Mouse (Mus musculus) left cerebral cortex, postnatal 14 days (tissue): ENCODE data around the gene Flg. TPM values are rescaled to one million over a fixed set of nuclear protein-coding genes. Genes with fewer than 3 reads are reported as not detected.

Experiments used
- DNase-seq, 2 experiments: peaks; one replicate each; pipeline ENCODE4 v3.0.0; 2021 to 2022; ENCODE audit warnings: low spot score in 2 of 2, mixed read lengths in 1 of 2
- intact Hi-C: fragments of 180-260 bp; cut with DNase I; formaldehyde crosslinking; loops from one replicate; pipeline ENCODE4 v1.15.1; 2025
- long read RNA-seq, 2 experiments: library from polyadenylated mRNA; stranded (forward); transcript quantifications; one replicate each; pipeline ENCODE4 v2.0.0; 2021
- total RNA-seq, 2 experiments: library from RNA; stranded (reverse); gene quantifications; 2 replicates each; pipeline ENCODE4 v1.2.3; 2021

Flg gene
- not detected for total RNA-seq
- long read RNA-seq, experiment 1 = 0 reads
- long read RNA-seq, experiment 2 = 0 reads

DNA sequence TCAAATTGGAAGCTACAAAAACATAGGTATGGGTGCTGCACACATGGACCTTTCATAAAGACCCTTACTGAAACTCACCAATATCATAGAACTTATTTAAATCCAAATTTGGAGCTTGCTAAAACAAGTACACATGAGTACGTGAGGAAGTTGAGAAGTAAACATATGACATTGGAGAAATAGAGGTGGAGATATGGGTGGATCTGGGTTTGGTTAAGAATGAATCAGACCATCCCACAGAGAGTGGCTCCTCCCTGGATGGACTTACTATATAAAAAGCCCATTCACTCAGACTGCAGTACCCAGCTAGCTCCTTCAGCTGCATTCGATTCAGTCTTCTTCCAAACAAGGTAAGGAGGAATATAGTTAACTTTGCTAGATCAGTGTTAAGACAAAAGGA, at the start of gene Flg:
Flg (plus strand) TSS at position 301 of the 400 bp plus-strand sequence.
- intact Hi-C loops = no loop called here
- no peak for DNase-seq

GRCm38 (mm10) chr3:93297542-93297941, 24.2 kb downstream of the Flg start:
- peak; percentile 12 to 26 for DNase-seq
- intact Hi-C loops = no loop called here

DNA sequence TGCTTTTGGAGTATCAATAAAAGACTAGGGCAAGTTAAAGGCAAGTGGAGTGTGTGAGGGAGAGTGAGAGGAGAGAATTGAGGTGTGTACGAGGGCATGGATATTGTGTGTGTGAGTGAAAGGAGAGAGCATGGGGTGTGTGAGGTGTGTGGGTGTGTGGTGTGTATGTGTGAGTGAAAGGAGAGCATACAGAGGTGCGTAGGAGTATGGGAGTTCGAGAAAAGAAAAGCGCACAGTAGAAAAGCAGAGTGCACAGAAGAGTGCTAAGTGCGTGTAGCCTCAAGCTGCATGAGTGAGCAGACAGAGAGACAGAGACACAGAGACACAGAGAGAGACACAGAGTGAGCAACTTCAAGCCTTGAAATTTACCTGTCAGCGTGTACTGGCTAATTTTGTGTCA, 26.5 kb downstream of the Flg start:
- no peak for DNase-seq

DNA sequence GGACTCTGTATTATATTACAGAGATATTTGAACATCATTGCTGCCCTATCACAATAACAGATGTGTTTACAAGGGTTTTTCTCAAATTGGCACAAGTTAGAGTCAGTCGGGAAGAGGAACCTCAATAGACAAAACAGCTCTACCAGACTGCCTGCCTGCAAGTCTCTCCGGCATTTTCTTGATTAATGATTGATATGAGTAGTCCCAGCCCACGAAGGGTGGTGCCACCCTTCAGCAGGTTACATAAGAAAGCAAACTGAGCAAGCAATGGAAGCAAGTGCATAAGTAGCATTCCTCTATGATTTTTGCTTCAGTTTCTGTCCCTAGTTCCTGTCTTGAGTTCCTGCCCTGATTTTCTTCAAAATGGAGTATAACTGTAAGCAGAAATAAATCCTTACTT, 28.6 kb downstream of the Flg start:
- no peak for DNase-seq
- intact Hi-C loops = loop anchor here (10.0 kb wide), 1 partner anchor 167 kb away; no protein-coding TSS in a partner anchor

More for the DNA sequence above, 26.5 kb downstream of the Flg start:
- intact Hi-C loops = loop anchor here (10.0 kb wide), 1 partner anchor 165 kb away; no protein-coding TSS in a partner anchor

GRCm38 (mm10) chr3:93306142-93306541, 32.8 kb downstream of the Flg start:
- no peak for DNase-seq
- intact Hi-C loops = loop anchor here (10.0 kb wide), 1 partner anchor 171 kb away; no protein-coding TSS in a partner anchor

- intact Hi-C loops = no loop called here
- no peak for DNase-seq
Observed at GRCm38 (mm10) chr3:93311371-93311770, 38.0 kb downstream of the Flg start.

GRCm38 (mm10) chr3:93314388-93314787, 41.1 kb downstream of the Flg start:
- intact Hi-C loops = loop anchor here (2.0 kb wide), 1 partner anchor 46 kb away; no protein-coding TSS in a partner anchor
- peak; percentile 13 to 14 for DNase-seq

DNA sequence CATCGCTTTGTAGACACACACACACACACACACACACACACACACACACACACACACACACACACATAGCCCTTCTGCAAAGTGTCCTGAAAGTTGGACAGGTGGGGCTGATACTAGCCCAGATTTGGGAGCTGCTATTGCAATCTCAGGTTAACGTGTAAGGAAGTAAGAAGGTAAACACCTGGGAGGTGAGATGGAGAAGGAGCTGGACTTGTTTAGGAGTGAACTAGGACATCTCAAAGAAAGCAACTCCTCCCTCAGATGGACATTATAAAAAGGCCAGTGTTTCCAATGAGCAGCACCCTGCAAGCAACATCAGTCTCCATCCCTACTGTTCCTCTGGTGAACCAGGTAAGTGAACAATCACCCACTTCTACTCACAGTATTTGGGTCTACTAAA, 46.1 kb downstream of the Flg start, which contains the start of gene Hrnr:
Hrnr (plus strand) TSS at position 301 of the 400 bp plus-strand sequence.
- DNase-seq = no peak
- intact Hi-C loops = loop anchor here (5.0 kb wide), 2 partner anchors 88 to 173 kb away; no protein-coding TSS in a partner anchor

DNA sequence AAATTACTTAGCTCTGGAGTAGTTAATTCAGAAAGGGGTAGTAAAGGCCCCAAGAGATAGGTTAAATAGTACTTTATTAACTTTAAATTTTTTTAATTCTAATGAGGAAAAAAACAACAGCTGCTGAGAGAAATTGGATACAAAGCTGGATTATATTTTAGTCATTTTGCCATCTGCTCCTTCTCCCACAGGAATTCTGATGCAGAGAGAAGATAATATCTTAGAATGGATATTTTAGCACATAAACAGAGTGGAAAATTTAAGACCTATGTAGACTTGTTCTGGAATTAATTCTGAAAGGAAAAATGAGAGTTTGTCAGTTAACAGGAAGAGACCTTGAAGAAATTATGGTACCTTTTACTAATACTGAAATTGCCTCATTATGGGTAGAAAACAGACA, 64.4 kb downstream of the Flg start:
- DNase-seq = no peak
- intact Hi-C loops = no loop called here

DNA sequence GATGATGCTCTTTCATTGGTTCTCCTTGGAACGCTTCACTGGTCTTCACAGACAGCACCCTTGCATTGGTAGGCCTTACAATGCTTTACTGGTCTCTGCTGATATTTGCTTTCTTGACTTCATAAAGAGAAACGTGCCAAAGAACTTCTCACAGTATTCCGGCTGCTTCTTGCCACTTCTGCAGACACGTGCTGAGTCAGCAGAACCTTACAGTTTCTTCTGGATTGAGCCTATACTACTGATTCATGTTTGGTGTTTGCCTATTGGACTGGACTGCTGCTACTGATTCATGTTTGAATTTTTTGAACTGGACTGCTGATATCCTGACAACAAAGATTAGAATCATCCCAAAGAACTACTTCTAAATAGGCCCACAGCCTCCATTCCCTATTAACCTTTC, 66.7 kb downstream of the Flg start:
- intact Hi-C loops = no loop called here
- no peak for DNase-seq

Other genes with a start within 250 kb of the Flg start
- gene Gm4858, start 204.7 kb upstream of the Flg start, total RNA-seq = not detected
- gene Crnn, start 128.7 kb upstream of the Flg start, total RNA-seq = not detected
- gene Flg2, start 76.2 kb upstream of the Flg start, total RNA-seq = not detected
- not detected for gene Hrnr, start 46.2 kb downstream of the Flg start, total RNA-seq
- not detected for gene Rptn, start 120.2 kb downstream of the Flg start, total RNA-seq
- under 1 TPM; 0.83 to 0.99 TPM for gene Tchh, start 168.8 kb downstream of the Flg start, total RNA-seq
- not detected for gene Tchhl1, start 195.2 kb downstream of the Flg start, total RNA-seq
- 10 to 100 TPM; 16.7 to 17.7 TPM for gene S100a11, start 247.0 kb downstream of the Flg start, total RNA-seq